Mouse (Mus musculus) gastrocnemius, postnatal 14 days (tissue): Measurements from ENCODE around the gene Zfp598. TPM values are rescaled to one million over a fixed set of nuclear protein-coding genes. Genes with fewer than 3 reads are reported as not detected.
"Not testable (repeated sequence)": the region's sequence is repeated elsewhere in the genome, so short reads cannot be mapped to it uniquely, and the experiment has no call there.

Experiments
- DNase-seq: peaks from one replicate; pipeline ENCODE4 v3.0.0; 2021; ENCODE audit warnings: mixed read lengths
- intact Hi-C: fragments of 180-260 bp; cut with DNase I; formaldehyde crosslinking; loops from one replicate; pipeline ENCODE4 v1.15.1; 2025; ENCODE audit warnings: low total_unique reads
- total RNA-seq, 2 experiments: library from RNA; stranded (reverse); gene quantifications; 2 replicates each; pipeline ENCODE4 v1.2.3; 2021

Zfp598 gene
- total RNA-seq, 2 experiments from 2014 or later, result 13.9 to 16.3 TPM

DNA sequence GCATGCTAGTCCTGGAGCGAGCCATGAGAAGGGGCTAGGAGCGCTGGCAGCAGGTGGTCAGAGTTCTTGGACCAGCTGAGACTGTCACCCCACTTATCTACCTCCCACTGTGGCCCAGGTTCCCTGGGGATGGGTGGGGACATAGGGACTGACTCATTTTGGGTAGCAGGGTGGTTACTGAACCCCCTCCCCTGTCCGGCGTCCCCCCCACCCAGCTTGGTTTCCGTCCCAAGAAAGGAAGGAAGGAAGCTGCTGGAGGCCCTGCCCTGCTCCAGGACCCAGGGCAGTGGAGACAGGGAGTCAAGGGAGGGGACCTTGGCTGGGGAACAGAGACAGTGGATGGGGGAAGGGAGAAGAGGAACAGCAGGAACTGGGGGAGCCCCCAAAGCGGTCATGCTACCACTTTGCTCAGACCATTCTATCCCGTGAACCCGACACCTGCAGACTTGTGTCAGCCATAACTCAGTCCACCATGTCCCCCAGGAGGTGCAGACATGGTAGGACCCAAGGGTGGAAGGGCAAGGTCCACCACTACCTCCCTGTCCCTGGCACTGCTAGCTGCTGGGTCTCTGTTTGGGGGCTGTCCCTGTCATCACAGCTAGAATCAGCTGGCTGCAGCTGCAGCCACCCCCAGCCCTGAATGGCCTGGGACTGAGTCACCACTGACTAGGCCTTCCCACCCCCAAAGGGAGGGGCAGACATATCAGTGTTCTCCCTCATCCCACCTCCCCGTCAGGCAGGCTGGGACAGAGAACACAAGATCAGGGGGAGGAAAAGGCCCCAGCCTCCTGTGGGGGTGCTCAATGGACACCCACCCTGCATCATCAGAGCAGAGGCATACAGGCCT is 24.4 kb upstream of the Zfp598 start:
- intact Hi-C loops, result no loop called here
- DNase-seq, result peak; percentile 43

DNA sequence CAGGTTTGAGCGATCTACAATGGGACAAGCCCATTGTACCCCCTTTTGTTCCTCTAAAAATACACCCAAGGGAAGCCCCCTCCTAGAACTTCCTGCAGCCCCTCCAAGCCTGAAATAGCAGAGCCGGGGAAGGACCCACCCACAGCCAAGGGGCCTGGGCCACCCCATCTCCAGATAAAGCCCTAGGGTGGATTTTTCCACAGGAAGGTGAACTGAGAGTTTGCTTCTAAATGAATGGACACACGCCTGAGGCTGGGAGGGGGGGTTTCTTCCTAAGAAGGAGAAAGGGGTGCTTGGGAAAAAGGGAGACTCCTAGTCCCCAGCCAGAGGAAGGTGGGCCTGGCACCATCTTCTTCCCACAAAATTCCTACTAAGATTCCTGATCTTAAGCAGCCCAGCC is 23.6 kb upstream of the Zfp598 start:
- intact Hi-C loops, result no loop called here

DNA sequence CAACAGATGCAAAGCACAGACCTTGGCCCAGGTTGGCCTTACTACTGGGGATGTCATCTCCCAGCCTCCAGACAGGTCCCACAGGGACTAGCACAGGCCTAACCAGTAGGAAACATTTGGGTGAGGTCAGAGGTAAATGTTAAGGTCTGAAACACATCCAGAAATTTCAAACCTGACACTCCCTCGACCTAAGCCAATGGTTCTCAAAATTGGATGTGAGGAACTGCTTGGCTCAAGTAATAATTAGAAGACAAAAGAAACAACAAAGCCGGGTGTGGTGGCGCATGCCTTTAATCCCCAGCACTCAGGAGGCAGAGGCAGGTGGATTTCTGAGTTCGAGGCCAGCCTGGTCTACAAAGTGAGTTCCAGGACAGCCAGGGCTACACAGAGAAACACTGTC is 23.1 kb upstream of the Zfp598 start:
- no peak for DNase-seq
- intact Hi-C loops, result no loop called here

More for the DNA sequence above, 23.6 kb upstream of the Zfp598 start:
- no peak for DNase-seq

DNA sequence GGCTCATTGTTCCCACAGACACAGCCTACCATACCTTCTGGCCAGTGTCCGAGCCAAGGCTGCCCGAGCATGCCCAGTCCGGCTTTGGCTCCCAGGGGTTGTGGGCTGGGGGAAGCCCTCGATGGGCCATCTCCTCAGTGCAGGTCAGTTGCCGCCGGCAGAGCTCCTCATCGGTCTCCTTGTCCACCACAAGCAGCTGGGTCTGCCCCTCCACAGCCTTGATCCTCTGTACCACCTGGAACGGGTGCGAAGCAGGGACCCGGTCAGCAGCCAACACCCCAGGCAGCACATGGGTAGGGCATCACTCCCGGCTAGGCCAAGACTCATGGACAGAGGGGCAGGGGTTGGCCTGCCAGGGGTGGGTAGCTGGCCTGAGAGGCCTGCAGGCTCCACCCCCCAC is 22.0 kb upstream of the Zfp598 start:
- no peak for DNase-seq
- intact Hi-C loops, result no loop called here

DNA sequence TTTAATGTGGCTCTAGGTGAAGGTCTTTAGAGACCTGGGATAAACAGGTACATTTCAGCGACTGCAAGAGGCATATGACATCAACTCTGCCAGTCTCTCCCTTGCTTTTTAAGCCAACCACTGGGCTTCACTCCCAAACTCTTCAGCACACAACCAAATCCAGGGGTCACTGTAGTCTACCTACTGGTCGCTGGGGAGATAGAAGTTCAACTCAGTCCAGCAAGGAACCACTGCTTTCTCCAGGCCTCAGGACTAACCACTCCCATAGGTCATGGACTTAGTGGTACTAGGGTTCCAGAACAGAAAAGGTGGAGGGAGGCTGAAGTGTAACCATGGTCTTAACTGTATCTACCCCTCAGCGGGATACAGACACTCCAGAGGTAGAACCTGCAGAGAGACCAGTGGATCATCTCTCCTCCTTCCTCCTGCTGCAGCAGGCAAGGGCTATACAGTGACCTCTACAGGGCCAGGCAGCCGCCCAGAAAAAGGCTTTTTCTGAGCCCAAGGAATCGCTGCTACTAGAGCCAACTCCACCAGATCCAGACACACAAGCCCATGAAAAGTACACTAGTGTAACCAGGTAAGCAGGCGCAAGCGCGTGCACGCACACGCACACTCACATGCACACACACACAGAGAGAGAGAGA is 20.6 kb upstream of the Zfp598 start:
- intact Hi-C loops, result no loop called here
- no peak for DNase-seq

DNA sequence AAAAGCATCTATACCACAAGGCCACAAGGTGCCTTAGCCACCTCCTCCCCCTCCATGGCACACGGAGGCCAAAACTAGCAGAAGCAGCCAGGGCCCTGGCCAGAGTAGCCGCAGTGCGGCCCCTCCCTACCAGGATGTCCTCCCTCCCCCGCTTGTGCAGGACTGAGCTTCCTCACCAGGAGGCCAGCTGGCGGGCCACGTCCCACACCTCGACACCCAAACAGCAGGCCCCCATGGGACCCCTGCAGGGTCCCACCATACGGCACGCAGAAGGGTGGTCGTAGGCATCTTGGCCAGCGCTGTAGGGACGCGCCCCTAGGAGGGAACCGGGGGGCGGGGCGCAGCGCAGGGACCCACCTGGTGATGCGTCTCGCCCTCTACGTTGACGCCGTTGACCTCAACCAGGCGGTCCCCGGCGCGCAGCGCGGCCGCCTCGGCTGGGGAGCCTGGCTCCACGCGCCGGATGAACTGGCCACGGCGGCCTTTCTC is 19.9 kb upstream of the Zfp598 start:
- DNase-seq, result no peak
- intact Hi-C loops, result loop anchor here (5.0 kb wide), 1 partner anchor 117 kb away; the partner anchor contains the start of gene Rab26

DNA sequence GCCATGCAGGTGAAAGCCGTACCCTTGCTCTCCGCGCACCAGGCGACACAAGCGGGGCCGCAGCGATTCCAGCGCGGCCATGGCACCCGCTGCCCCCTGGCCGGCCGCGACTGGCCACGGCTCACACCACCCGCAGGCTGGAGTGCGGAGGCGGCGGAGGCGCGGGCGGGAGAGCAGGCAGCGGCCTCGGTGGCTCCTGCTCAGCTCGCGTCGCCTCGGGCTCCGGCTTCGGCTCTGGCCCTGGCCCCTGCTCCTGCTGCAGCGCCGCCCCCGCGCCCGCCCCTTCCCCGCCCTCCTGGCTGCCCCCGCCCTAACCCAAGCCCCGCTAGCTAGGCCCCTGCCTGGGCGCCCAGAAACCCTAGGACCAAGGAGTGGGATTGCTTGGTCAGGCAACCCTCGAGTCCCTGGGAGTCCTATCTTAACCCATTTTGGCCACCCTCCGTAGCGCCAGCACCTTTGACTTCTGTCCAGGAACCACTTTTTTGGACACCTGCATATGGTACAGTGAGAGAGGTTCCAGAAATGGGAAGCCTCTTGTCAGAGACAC is 19.3 kb upstream of the Zfp598 start, which contains the start of gene Slc9a3r2:
Slc9a3r2 (minus strand) TSS at position 258 of the 547 bp plus-strand sequence.
- intact Hi-C loops, result loop anchor here (5.0 kb wide), 1 partner anchor 118 kb away; the partner anchor contains the start of gene Rab26

DNA sequence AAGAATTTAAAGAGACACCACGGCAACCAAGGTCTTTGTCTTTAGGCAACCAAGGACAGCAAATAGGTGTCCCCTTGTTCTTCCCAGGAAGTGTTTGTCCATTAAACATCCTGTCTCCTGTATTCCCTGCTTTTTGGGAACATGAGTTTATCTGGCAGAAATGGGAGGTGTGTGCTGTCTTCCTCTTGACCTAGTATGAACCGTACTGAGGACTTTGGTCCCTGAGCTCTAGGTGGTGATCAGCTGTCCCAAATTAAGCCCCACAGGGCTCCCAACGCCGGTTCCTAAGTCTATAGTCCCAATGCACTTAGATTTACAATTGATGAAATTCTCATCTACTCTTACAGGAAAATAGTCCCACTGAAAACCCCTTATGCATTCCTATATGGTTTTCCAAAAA is 18.7 kb upstream of the Zfp598 start:
- DNase-seq, result no peak
- intact Hi-C loops, result loop anchor here (5.0 kb wide), 1 partner anchor 118 kb away; the partner anchor contains the start of gene Rab26

More for the DNA sequence above, 19.3 kb upstream of the Zfp598 start, which contains the start of gene Slc9a3r2:
- DNase-seq, result peak; percentile 65

DNA sequence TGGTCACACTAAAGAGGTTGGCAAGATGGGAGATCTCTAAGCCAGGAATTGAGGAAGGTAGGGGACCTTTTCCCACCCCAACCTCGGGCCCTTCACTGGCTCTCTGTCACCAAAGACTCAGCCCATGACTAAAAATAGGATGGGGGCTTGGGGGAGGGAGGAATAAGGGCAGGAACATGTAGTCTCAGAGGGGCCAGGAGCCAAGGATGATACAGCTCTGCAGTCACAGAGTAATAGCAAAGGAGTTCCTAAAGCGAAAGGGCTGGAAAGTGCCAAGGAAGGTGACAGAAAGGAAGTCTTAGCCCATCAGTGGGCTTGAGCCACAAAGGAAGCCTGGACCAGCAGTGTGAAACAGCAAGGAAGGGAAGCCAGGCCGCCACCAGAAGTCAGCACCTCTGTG is 17.7 kb upstream of the Zfp598 start:
- no peak for DNase-seq
- intact Hi-C loops, result loop anchor here (5.0 kb wide), 1 partner anchor 120 kb away; the partner anchor contains the start of gene Rab26

DNA sequence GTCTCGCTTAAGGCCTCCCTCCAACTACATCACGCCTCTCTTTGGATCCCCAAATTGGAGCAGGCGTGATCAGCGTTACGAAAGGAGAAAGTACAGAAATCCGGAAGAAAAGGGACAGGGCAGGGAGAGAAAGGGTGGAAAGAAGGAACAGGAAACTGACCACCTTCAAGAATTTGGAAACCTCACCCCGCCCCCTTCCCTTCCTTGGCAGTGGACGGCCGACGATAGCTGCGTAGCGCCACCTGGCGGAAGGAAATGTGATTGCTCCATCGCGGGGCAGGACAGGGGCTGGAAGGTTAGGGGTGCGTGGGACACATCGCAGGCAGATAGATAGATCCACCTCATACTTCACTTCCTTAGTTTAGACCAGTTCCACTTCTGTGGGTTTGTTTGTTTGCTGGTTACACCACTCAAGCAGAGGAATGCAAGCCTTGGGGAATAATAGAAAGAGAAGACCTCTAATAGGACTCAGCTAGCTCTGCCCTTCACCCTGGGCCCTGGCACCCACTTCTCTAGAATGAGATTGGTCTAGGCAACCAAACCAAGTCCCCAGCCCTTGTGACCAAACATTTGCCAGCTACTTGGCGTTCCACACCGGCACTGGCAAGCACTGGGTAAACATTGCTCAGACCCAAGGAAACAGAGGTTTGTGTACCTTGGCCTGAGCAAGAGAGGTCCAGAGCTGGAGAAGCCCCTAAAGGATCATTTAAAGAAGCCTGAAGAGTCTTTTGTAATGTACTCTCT is 15.3 kb upstream of the Zfp598 start:
- intact Hi-C loops, result loop anchor here (5.0 kb wide), 1 partner anchor 122 kb away; the partner anchor contains the start of gene Rab26
- DNase-seq, result peak; percentile 78

DNA sequence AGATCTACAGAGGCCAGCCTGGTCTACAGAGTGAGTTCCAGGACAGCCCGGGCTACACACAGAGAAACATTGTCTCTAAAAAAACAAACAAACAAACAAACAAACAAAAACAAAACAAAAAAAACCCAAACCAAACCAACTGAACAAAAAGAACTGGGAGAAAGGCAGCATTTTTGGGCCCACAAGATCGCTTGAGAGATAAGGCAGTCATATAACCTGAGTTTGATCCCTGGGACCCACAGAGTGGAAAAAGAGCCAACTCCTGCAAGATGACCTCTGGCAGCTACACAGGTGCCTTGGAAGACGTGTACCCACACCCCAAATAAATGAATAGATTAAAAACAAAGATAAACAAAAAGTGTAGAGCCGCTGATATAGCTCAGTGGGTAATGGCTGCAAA is 14.5 kb upstream of the Zfp598 start:
- intact Hi-C loops, result loop anchor here (5.0 kb wide), 1 partner anchor 123 kb away; the partner anchor contains the start of gene Rab26
- no peak for DNase-seq

DNA sequence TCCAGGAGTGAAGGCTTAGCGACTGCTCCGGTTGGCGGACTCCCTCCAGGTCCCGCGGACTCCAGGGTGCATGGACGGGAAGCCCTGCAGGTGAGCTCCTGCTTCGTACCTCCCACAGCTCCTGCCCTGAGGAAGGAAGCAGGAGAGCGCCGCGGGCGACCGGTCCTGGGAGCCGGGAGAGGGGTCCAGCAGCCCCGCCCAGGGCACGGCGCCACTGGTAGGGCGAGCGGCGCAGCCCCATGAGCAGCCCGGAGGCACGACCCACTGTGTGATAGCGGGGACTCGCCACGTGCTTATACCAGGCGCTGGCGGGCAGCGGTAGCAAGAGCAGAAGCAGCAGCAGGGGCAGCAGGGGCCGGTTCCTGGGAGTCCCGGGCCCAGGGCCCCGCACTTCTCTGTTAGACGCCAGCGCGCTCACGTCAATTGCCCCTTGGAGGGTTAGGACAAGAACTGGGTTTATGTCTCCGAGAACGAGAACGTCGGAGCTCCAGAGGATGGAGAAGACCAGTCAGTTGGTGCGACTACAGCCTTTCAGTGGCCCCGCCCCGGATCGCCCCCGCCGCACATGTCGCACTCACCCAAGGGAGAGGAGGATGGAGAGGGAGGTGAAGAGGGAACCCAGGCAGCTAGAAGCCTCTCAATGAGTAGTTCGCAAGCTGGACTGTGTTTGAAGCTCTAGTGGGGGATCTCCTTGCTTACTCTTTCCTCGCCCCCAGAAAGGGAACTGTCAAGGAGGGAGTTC is 11.3 kb upstream of the Zfp598 start, which contains the start of gene Npw:
Npw (minus strand) TSS at position 441 of the 742 bp plus-strand sequence.
- intact Hi-C loops, result no loop called here

DNA sequence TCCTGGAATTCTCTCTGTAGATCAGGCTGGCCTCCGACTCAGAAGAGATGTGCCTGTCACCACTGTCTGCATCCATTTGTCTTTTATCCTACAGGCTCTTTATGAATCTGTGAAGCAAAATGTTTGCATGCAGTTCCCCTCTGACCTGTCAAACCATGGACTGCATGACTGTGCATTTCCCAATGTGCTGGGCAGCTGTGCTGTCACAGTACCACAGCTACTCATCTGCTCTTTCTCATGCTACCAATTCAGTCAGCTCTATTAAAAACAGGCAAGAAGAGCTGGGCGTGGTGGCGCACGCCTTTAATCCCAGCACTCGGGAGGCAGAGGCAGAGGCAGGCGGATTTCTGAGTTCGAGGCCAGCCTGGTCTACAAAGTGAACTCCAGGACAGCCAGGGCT is 2.5 kb upstream of the Zfp598 start:
- DNase-seq, intact Hi-C loops: not testable (repeated sequence)

More for the DNA sequence above, 11.3 kb upstream of the Zfp598 start, which contains the start of gene Npw:
- no peak for DNase-seq

DNA sequence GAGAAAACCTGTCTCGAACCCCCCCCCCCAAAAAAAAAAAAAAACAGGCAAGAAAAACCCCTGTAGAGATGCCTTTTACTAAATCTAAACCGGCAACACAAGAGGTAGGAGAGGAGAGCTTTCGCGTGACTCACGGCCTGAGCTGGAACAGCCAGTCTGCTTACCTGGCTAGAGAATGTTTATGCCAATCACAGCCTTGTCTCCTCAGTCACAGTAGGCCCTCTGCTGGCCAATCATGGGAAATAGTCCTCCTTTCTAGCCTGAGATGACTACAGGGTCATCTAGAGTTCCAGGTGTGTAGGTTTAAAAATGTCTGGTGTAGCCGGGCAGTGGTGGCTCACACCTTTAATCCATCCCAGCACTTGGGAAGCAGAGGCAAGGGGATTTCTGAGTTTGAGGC is 2.1 kb upstream of the Zfp598 start:
- no peak for DNase-seq
- intact Hi-C loops, result no loop called here

DNA sequence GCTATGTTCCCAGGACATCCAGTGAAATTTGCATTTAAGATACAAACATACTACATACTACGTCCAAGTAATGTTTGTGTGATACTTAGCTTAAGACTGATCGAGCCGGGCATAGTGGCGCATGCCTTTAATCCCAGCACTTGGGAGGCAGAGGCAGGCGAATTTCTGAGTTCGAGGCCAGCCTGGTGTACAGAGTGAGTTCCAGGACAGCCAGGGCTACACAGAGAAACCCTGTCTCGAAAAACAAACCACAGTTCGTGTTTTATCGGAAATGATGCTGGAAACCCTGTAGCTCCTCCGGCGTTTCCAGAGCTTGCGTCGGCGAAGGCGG is 308 bp upstream of the Zfp598 start:
- intact Hi-C loops, DNase-seq: not testable (repeated sequence)

DNA sequence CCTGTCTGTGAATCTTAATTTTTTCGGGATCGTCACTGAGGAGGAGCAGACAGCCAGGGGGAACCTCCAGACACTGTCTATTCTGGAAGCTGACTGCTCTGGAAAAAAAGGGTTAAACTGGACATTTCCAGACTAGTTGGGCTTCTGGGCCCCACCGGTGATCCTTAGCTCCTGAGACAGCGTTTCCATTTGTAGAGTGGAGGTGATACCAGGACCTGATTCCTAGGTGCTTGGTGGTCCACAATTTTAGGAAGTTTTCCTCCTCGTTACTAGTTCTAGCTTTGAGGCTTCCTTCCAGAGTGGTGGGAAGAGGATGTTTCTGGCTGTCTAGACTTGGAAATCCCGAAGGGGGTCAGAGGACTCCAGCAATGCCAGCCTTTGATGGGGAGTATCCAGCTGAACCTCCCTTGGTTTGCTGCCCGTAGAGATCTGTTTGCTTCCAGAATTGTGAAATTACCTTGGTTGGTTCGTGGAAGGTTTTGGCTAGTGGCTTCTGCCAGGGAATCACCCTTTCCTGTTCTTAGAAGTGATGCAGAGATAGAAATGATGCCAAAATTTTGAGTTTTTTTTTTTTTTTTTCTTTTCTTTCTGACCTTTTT is 858 bp downstream of the Zfp598 start:
- no peak for DNase-seq
- intact Hi-C loops, result no loop called here

DNA sequence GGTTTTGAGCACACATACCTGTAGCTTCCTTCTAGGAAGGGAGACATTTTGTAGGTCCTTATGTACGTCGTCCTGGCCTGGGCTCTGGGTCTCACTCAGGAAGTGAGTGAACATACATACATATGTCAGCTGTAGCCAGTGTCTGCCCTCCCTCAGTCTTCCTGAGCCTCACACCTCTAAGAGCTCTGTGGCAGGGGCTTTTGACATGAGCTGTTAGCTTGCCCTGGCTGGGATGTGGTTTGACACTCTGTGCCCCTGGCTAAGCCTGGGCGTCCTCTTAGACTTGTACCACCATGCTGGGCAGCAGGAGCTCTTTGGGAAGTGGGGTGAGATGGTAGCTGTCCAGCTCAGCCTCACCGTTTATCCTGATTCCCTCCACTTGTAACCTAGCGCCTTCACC is 1.9 kb downstream of the Zfp598 start:
- intact Hi-C loops, result no loop called here
- no peak for DNase-seq

DNA sequence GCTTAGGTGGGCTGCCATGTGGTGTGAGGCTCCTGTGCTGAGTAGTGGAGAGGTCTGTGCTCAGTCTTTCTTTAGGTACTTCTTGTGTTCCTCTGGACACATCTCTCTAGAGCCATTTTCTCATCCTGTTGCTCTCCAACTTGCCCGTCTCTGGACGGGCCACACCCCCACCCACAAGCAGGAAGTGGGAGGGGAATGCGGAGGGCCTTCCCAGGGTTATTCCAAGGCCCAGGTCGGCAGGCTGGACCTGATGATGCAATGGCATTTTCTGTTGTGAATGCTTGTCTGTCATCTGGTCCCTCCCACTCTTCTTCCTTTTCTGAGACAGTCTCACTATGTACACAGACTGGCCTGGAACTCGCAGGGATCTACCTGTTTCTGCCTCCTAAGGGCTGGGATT is 2.7 kb downstream of the Zfp598 start:
- intact Hi-C loops, result no loop called here
- DNase-seq, result peak; percentile 48
